Mouse (Mus musculus): ENCODE data around the gene Filip1.
"Not testable (repeated sequence)": the region's sequence is repeated elsewhere in the genome, so short reads cannot be mapped to it uniquely, and the experiment has no call there.

The Filip1 gene

GRCm38 (mm10) chr9:80012751-80013150 is at the start of gene Filip1:
TSS of gene Filip1 (minus strand) at chr9:80012851.
- DNase-seq (ENCODE audit: extremely low spot score): no peak

- DNase-seq (ENCODE audit: extremely low spot score): no peak
These were observed 45.0 kb upstream of the Filip1 start for GRCm38 (mm10) chr9:80057690-80058089.

GRCm38 (mm10) chr9:80052951-80053350 is 40.3 kb upstream of the Filip1 start:
- no peak for DNase-seq (ENCODE audit: extremely low spot score)

- not testable (repeated sequence) for DNase-seq (ENCODE audit: extremely low spot score)
These were observed 36.6 kb upstream of the Filip1 start for GRCm38 (mm10) chr9:80049271-80049670.

GRCm38 (mm10) chr9:80044301-80044700 is 31.6 kb upstream of the Filip1 start:
- not testable (repeated sequence) for DNase-seq (ENCODE audit: extremely low spot score)

- DNase-seq (ENCODE audit: extremely low spot score): peak; percentile 29
These were observed 26.7 kb upstream of the Filip1 start for GRCm38 (mm10) chr9:80039296-80039815.

- no peak for DNase-seq (ENCODE audit: extremely low spot score)
These were observed 25.3 kb upstream of the Filip1 start for GRCm38 (mm10) chr9:80037997-80038383.

GRCm38 (mm10) chr9:80037262-80037996 is 24.8 kb upstream of the Filip1 start:
- no peak for DNase-seq (ENCODE audit: extremely low spot score)

- no peak for DNase-seq (ENCODE audit: extremely low spot score)
These were observed 13.9 kb upstream of the Filip1 start for GRCm38 (mm10) chr9:80026581-80027021.

GRCm38 (mm10) chr9:80026017-80026416 is 13.4 kb upstream of the Filip1 start:
- peak; percentile 81 for DNase-seq (ENCODE audit: extremely low spot score)

- DNase-seq (ENCODE audit: extremely low spot score): not testable (repeated sequence)
These were observed 12.7 kb upstream of the Filip1 start for GRCm38 (mm10) chr9:80025347-80025746.

GRCm38 (mm10) chr9:80022821-80023220 is 10.2 kb upstream of the Filip1 start:
- no peak for DNase-seq (ENCODE audit: extremely low spot score)

GRCm38 (mm10) chr9:80021648-80022047 is 9.0 kb upstream of the Filip1 start:
- no peak for DNase-seq (ENCODE audit: extremely low spot score)

GRCm38 (mm10) chr9:80020429-80020828 is 7.8 kb upstream of the Filip1 start:
- DNase-seq (ENCODE audit: extremely low spot score): no peak

GRCm38 (mm10) chr9:80012016-80012415 is 635 bp downstream of the Filip1 start:
- DNase-seq (ENCODE audit: extremely low spot score): no peak

GRCm38 (mm10) chr9:80002394-80003188 is 10.1 kb downstream of the Filip1 start:
- DNase-seq (ENCODE audit: extremely low spot score): peak; percentile 79

- DNase-seq (ENCODE audit: extremely low spot score): no peak
These were observed 15.4 kb downstream of the Filip1 start for GRCm38 (mm10) chr9:79997282-79997681.

GRCm38 (mm10) chr9:79994296-79994695 is 18.4 kb downstream of the Filip1 start:
- no peak for DNase-seq (ENCODE audit: extremely low spot score)

- no peak for DNase-seq (ENCODE audit: extremely low spot score)
These were observed 19.6 kb downstream of the Filip1 start for GRCm38 (mm10) chr9:79993066-79993465.

GRCm38 (mm10) chr9:79990456-79991017 is 22.1 kb downstream of the Filip1 start:
- no peak for DNase-seq (ENCODE audit: extremely low spot score)

GRCm38 (mm10) chr9:79989703-79990102 is 22.9 kb downstream of the Filip1 start:
- DNase-seq (ENCODE audit: extremely low spot score): no peak

GRCm38 (mm10) chr9:79989061-79989460 is 23.6 kb downstream of the Filip1 start:
- no peak for DNase-seq (ENCODE audit: extremely low spot score)
